Mouse (Mus musculus): ENCODE measurements around the gene Gm7792. TPM values are rescaled to one million over a fixed set of nuclear protein-coding genes. Genes with fewer than 3 reads are reported as not detected.
"Not testable (repeated sequence)": the region's sequence is repeated elsewhere in the genome, so short reads cannot be mapped to it uniquely, and the experiment has no call there.

Gene Gm7792
- not detected for total RNA-seq (2021)
- long read RNA-seq, experiment 1: 0 reads
- long read RNA-seq, experiment 2: 0 reads

GRCm38 (mm10) chr5:93843476-93843875, at the start of gene Gm7792:
TSS of gene Gm7792 (plus strand) at chr5:93843776.
- H3K4me3 ChIP-seq; H3K27ac ChIP-seq; intact Hi-C loops (cut with DNase I); DNase-seq (ENCODE audit: extremely low spot score in 1 of 2, low spot score in 2 of 2): not testable (repeated sequence)

Other genes with a start within 250 kb of the Gm7792 start
- gene C87414, start 172.2 kb upstream of the Gm7792 start, total RNA-seq (2021): not detected
- not detected for gene Gm16429, start 85.3 kb downstream of the Gm7792 start, total RNA-seq (2021)
- not detected for gene BC061212, start 226.8 kb downstream of the Gm7792 start, total RNA-seq (2021)
- gene Gm6351, start 232.6 kb downstream of the Gm7792 start, total RNA-seq (2021): not detected